Mouse (Mus musculus) spleen, postnatal 14 days (tissue): Measurements from ENCODE around the gene Vill.

Source experiments
- DNase-seq, 2 experiments: peaks; one replicate each; pipeline ENCODE4 v3.0.0; 2021 to 2022; ENCODE audit warnings: low spot score in 2 of 2

Gene Vill

GRCm38 (mm10) chr9:119109685-119110353 lies 57.2 kb downstream of the Vill start:
- DNase-seq, result no peak

- DNase-seq, result no peak
These were observed 58.1 kb downstream of the Vill start for GRCm38 (mm10) chr9:119110640-119111039.

- no peak for DNase-seq
These were observed 62.3 kb downstream of the Vill start for GRCm38 (mm10) chr9:119114911-119115310.

- no peak for DNase-seq
These were observed 67.0 kb downstream of the Vill start for GRCm38 (mm10) chr9:119119409-119120167.

GRCm38 (mm10) chr9:119120168-119120560 lies 67.6 kb downstream of the Vill start:
- DNase-seq, result no peak
